Mouse (Mus musculus): ENCODE data around the gene Taf13.
A peak's percentile ranks its signal among the peaks of the same experiment; 100 is the strongest.

DNA sequence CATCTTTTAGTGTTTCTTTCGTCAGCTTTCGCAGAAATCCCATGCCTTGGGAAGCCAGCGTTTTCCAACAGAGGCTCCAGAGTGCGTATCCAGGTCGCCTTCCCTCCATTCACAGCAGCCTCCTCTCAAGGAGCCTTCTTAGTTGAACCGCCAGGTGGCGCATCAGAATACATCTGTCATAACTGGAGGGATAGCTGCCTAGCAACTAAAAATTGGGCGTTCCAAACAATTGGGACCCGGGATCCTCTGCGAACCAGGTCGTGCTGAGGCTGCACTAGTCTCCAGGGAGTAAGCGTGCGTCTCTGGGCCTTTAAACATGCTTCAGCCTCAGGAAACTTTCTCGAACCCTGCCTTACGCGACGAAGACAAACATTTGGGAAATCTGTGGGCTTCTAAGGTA is 34.2 kb upstream of the Taf13 start:
- TF ChIP-seq CTCF (conservative IDR thresholded peaks at IDR 0.05; ENCODE audit: insufficient read depth, insufficient read length, low read depth, low read length): peak; percentile 81
- no peak for TF ChIP-seq POLR2A (IDR thresholded peaks at IDR 0.05; ENCODE audit: low read depth, low read length)
